Mouse (Mus musculus) myocyte (in vitro differentiated cells): Measurements from ENCODE around the gene Rhbdd2.

ENCODE experiments used
- E2F4 ChIP-seq: IDR thresholded peaks from one replicate; pipeline ENCODE4 v1.6.1; 2011; ENCODE audit warnings: mild to moderate bottlenecking, control low read depth, moderate library complexity; ENCODE audit not compliant: insufficient read depth
- MYOD1 ChIP-seq, 3 experiments: IDR thresholded peaks; one replicate each; pipeline ENCODE4 v1.6.1; 2011; ENCODE audit warnings: control low read depth in 2 of 3, low read depth in 2 of 3, mild to moderate bottlenecking in 2 of 3, moderate library complexity in 1 of 3; ENCODE audit not compliant: insufficient read length in 2 of 3, control insufficient read depth in 1 of 3
- POLR2A ChIP-seq: IDR thresholded peaks from one replicate; pipeline ENCODE4 v1.6.1; 2011; ENCODE audit warnings: low read depth, mild to moderate bottlenecking, control low read depth, moderate library complexity; ENCODE audit not compliant: insufficient read length

GRCm38 (mm10) chr5:135641028-135641427, 8.6 kb downstream of the Rhbdd2 start:
- TF ChIP-seq POLR2A (no peak), MYOD1 (IDR thresholded peaks at IDR 0.05; ENCODE audit: control insufficient read depth in 1 of 3, insufficient read length in 2 of 3, low read depth in 2 of 3) (no peak), E2F4 (no peak)
